Mouse (Mus musculus) megakaryocyte, embryonic 14.5 days (primary cell): ENCODE data around the gene Pitpnc1. TPM values are rescaled to one million over a fixed set of nuclear protein-coding genes. Genes with fewer than 3 reads are reported as not detected.

ENCODE experiments used
- H3K27me3 ChIP-seq: replicated peaks from 2 replicates; pipeline ENCODE3; 2012; ENCODE audit warnings: inconsistent platforms
- H3K36me3 ChIP-seq: replicated peaks from 2 replicates; pipeline ENCODE3; 2012; ENCODE audit warnings: low read length, inconsistent platforms, mixed read lengths
- H3K4me1 ChIP-seq: 2 replicates; pipeline ENCODE4 v1.6.1; 2012; ENCODE audit warnings: inconsistent platforms
- H3K4me3 ChIP-seq: replicated peaks from 2 replicates; pipeline ENCODE3; 2012; ENCODE audit warnings: moderate library complexity, mild to moderate bottlenecking, inconsistent platforms
- H3K9me3 ChIP-seq: 2 replicates; pipeline ENCODE4 v1.6.1; 2012; ENCODE audit warnings: inconsistent platforms
- FLI1 ChIP-seq: IDR thresholded peaks from 2 replicates; pipeline ENCODE4 v1.6.1; 2012; ENCODE audit warnings: low read length, inconsistent platforms, mixed read lengths
- GATA1 ChIP-seq: IDR thresholded peaks from 3 replicates; pipeline ENCODE4 v1.6.1; 2012; ENCODE audit warnings: mixed read lengths, low read length, inconsistent platforms, borderline replicate concordance
- polyA plus RNA-seq: library from polyadenylated mRNA; stranded (reverse); fragments of >175 nt; gene quantifications from 2 replicates; pipeline ENCODE4 v1.2.3, GENCODE M21; 2012; ENCODE audit warnings: low replicate concordance; ENCODE audit not compliant: insufficient read depth

Gene Pitpnc1
- polyA plus RNA-seq, 1 experiment, result 5.1 TPM

GRCm38 (mm10) chr11:107422356-107422754 lies 48.1 kb downstream of the Pitpnc1 start:
- no peaks in the 10 kb centered on the region for H3K27me3 ChIP-seq
- peaks cover 38% of the 10 kb centered on the region for H3K36me3 ChIP-seq
- TF ChIP-seq FLI1 (no peak), GATA1 (no peak)
- peak overlapping the region; percentile 90 for H3K4me3 ChIP-seq
- no peaks in the 10 kb centered on the region for H3K9me3 ChIP-seq
- H3K4me1 ChIP-seq, result peaks cover 93% of the 10 kb centered on the region

GRCm38 (mm10) chr11:107421751-107422355 lies 48.6 kb downstream of the Pitpnc1 start:
- no peaks in the 10 kb centered on the region for H3K27me3 ChIP-seq
- peak overlapping the region; percentile 90 for H3K4me3 ChIP-seq
- H3K9me3 ChIP-seq, result no peaks in the 10 kb centered on the region
- peaks cover 35% of the 10 kb centered on the region for H3K36me3 ChIP-seq
- peaks cover 96% of the 10 kb centered on the region for H3K4me1 ChIP-seq
- no peak for TF ChIP-seq GATA1
- TF ChIP-seq FLI1, result no peak

- H3K9me3 ChIP-seq, result no peaks in the 10 kb centered on the region
- TF ChIP-seq GATA1 (no peak), FLI1 (no peak)
- H3K4me3 ChIP-seq, result no peak overlapping the region
- no peaks in the 10 kb centered on the region for H3K27me3 ChIP-seq
- peaks cover 31% of the 10 kb centered on the region for H3K36me3 ChIP-seq
- H3K4me1 ChIP-seq, result peaks cover 97% of the 10 kb centered on the region
Observed at GRCm38 (mm10) chr11:107419925-107420324, 50.6 kb downstream of the Pitpnc1 start.

- TF ChIP-seq FLI1, result peak; percentile 82
- TF ChIP-seq GATA1, result 0 out of 3 replicates have a peak, but pooled peaks have one; percentile 6
- Histone ChIP-seq H3K4me3 (peak overlapping the region; percentile 90), H3K27me3 (no peaks in the 10 kb centered on the region), H3K36me3 (peaks cover 18% of the 10 kb centered on the region), H3K4me1 (peaks cover 99% of the 10 kb centered on the region), H3K9me3 (no peaks in the 10 kb centered on the region)
Observed at GRCm38 (mm10) chr11:107417041-107417583, 53.4 kb downstream of the Pitpnc1 start.

GRCm38 (mm10) chr11:107416561-107416926 lies 54.0 kb downstream of the Pitpnc1 start:
- peak overlapping the region; percentile 90 for H3K4me3 ChIP-seq
- peaks cover 18% of the 10 kb centered on the region for H3K36me3 ChIP-seq
- TF ChIP-seq GATA1 (no peak), FLI1 (no peak)
- no peaks in the 10 kb centered on the region for H3K9me3 ChIP-seq
- H3K4me1 ChIP-seq, result peaks cover 99% of the 10 kb centered on the region
- no peaks in the 10 kb centered on the region for H3K27me3 ChIP-seq

- Histone ChIP-seq H3K4me1 (peaks cover 99% of the 10 kb centered on the region), H3K9me3 (no peaks in the 10 kb centered on the region), H3K4me3 (peak overlapping the region; percentile 90), H3K36me3 (peaks cover 22% of the 10 kb centered on the region), H3K27me3 (no peaks in the 10 kb centered on the region)
- TF ChIP-seq FLI1, result no peak
- no peak for TF ChIP-seq GATA1
Observed at GRCm38 (mm10) chr11:107415901-107416560, 54.5 kb downstream of the Pitpnc1 start.

GRCm38 (mm10) chr11:107414996-107415747 lies 55.3 kb downstream of the Pitpnc1 start:
- Histone ChIP-seq H3K4me3 (peak overlapping the region; percentile 17), H3K27me3 (no peaks in the 10 kb centered on the region), H3K9me3 (no peaks in the 10 kb centered on the region), H3K36me3 (peaks cover 18% of the 10 kb centered on the region), H3K4me1 (peaks cover 99% of the 10 kb centered on the region)
- no peak for TF ChIP-seq GATA1
- no peak for TF ChIP-seq FLI1

- Histone ChIP-seq H3K4me3 (peak overlapping the region; percentile 85), H3K9me3 (no peaks in the 10 kb centered on the region), H3K36me3 (peaks cover 13% of the 10 kb centered on the region), H3K27me3 (no peaks in the 10 kb centered on the region), H3K4me1 (peaks cover 99% of the 10 kb centered on the region)
- TF ChIP-seq GATA1 (no peak), FLI1 (no peak)
Observed at GRCm38 (mm10) chr11:107413251-107413655, 57.2 kb downstream of the Pitpnc1 start.

GRCm38 (mm10) chr11:107412128-107412527 lies 58.4 kb downstream of the Pitpnc1 start:
- H3K9me3 ChIP-seq, result no peaks in the 10 kb centered on the region
- peaks cover 10% of the 10 kb centered on the region for H3K36me3 ChIP-seq
- H3K27me3 ChIP-seq, result no peaks in the 10 kb centered on the region
- peaks cover 99% of the 10 kb centered on the region for H3K4me1 ChIP-seq
- H3K4me3 ChIP-seq, result no peak overlapping the region
- no peak for TF ChIP-seq FLI1
